Mouse (Mus musculus): ENCODE data around the gene Wfdc11. TPM values are rescaled to one million over a fixed set of nuclear protein-coding genes. Genes with fewer than 3 reads are reported as not detected.
"Not testable (repeated sequence)": the region's sequence is repeated elsewhere in the genome, so short reads cannot be mapped to it uniquely, and the experiment has no call there.

Wfdc11 gene
- not detected in 2 replicates for polyA plus RNA-seq (2012; rRNA removed)

DNA sequence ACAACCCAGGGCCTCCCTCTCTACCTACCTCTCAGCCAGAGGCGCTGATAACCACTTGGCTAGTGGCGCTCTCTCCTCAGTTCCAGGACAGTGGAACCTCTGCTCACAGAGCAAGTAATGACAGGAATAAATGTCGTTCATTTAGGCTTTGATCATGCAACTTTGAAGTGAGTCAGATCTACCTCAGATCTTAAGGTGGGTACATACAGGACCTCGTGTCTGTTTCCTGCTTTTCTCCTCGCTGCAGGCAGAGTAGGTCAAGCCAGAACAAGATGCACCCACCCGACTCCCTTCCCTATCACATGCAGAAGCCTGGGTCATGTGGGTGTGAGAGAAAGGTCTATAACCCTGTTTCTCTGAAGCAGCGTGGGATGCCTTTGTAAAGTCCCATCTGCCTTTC is at the start of gene Wfdc11:
Gene Wfdc11, minus strand, starts transcription at position 101 of the 400 bp plus-strand sequence.
- H3K27ac ChIP-seq (ENCODE audit: insufficient read depth, low read length): no peak within 1 kb of the TSS
- no peak for TF ChIP-seq CTCF (IDR thresholded peaks at IDR 0.05; ENCODE audit: extremely low read depth, insufficient read depth, low read length)
- no peak for TF ChIP-seq POLR2A (IDR thresholded peaks at IDR 0.05; ENCODE audit: extremely low read depth, insufficient read depth, low read length)

DNA sequence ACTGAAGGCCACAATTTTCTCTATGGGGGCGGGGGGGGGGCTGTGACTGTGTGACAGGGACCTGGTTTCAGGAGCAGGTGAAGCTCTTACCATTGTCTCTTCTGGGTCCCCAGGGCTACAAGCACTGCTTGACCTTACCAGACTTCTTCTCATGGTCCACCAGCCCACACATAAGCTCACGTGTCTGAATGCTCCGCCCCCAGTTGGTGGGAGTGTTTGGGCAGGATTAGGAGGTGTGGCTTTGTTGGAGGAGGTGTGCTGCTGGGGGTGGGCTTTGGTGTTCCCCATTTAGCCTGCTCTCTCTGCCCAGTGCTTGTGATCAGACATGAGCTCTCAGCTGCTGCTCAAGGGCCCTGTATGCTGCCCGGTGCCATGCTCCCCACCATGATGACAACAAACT is 49.4 kb upstream of the Wfdc11 start:
- Histone ChIP-seq H3K4me3 (ENCODE audit: insufficient read depth, low read length) (no peak overlapping the region), H3K27ac (ENCODE audit: insufficient read depth, low read length) (no peak overlapping the region), H3K4me1 (ENCODE audit: control insufficient read depth, insufficient read depth, low read length) (no peaks in the 10 kb centered on the region)
- TF ChIP-seq POLR2A (IDR thresholded peaks at IDR 0.05; ENCODE audit: extremely low read depth, insufficient read depth, low read length) (no peak), CTCF (IDR thresholded peaks at IDR 0.05; ENCODE audit: extremely low read depth, insufficient read depth, low read length) (no peak)

More for the DNA sequence above, at the start of gene Wfdc11:
- H3K4me1 ChIP-seq (ENCODE audit: control insufficient read depth, insufficient read depth, low read length): no peaks in the 10 kb centered on the region
- H3K4me3 ChIP-seq (ENCODE audit: insufficient read depth, low read length): no peak within 1 kb of the TSS

- not testable (repeated sequence) for H3K27ac ChIP-seq (ENCODE audit: insufficient read depth, low read length); H3K4me3 ChIP-seq (ENCODE audit: insufficient read depth, low read length); H3K4me1 ChIP-seq (ENCODE audit: control insufficient read depth, insufficient read depth, low read length)
These were observed 42.4 kb upstream of the Wfdc11 start for GRCm38 (mm10) chr2:164716194-164716786.

- no peaks in the 10 kb centered on the region for H3K4me1 ChIP-seq (ENCODE audit: control insufficient read depth, insufficient read depth, low read length)
- no peak within 1 kb of the TSS for H3K4me3 ChIP-seq (ENCODE audit: insufficient read depth, low read length)
- no peak for TF ChIP-seq CTCF (IDR thresholded peaks at IDR 0.05; ENCODE audit: extremely low read depth, insufficient read depth, low read length)
- no peak for TF ChIP-seq POLR2A (IDR thresholded peaks at IDR 0.05; ENCODE audit: extremely low read depth, insufficient read depth, low read length)
- H3K27ac ChIP-seq (ENCODE audit: insufficient read depth, low read length): no peak within 1 kb of the TSS
These were observed 41.1 kb upstream of the Wfdc11 start, which contains the start of gene Spint5 for GRCm38 (mm10) chr2:164715005-164715404. Gene Spint5 (plus strand): TSS chr2:164715305.

GRCm38 (mm10) chr2:164705991-164706390 is 32.1 kb upstream of the Wfdc11 start:
- TF ChIP-seq POLR2A (IDR thresholded peaks at IDR 0.05; ENCODE audit: extremely low read depth, insufficient read depth, low read length) (no peak), CTCF (IDR thresholded peaks at IDR 0.05; ENCODE audit: extremely low read depth, insufficient read depth, low read length) (no peak)

GRCm38 (mm10) chr2:164705328-164705727 is 31.4 kb upstream of the Wfdc11 start:
- TF ChIP-seq CTCF (IDR thresholded peaks at IDR 0.05; ENCODE audit: extremely low read depth, insufficient read depth, low read length) (no peak), POLR2A (IDR thresholded peaks at IDR 0.05; ENCODE audit: extremely low read depth, insufficient read depth, low read length) (no peak)
- H3K4me1 ChIP-seq (ENCODE audit: control insufficient read depth, insufficient read depth, low read length): no peaks in the 10 kb centered on the region
- H3K4me3 ChIP-seq (ENCODE audit: insufficient read depth, low read length): no peak overlapping the region
- no peak overlapping the region for H3K27ac ChIP-seq (ENCODE audit: insufficient read depth, low read length)

More at GRCm38 (mm10) chr2:164705991-164706390, 32.1 kb upstream of the Wfdc11 start:
- Histone ChIP-seq H3K4me1 (ENCODE audit: control insufficient read depth, insufficient read depth, low read length) (no peaks in the 10 kb centered on the region), H3K27ac (ENCODE audit: insufficient read depth, low read length) (no peak overlapping the region), H3K4me3 (ENCODE audit: insufficient read depth, low read length) (no peak overlapping the region)

- H3K4me1 ChIP-seq (ENCODE audit: control insufficient read depth, insufficient read depth, low read length): no peaks in the 10 kb centered on the region
- TF ChIP-seq CTCF (IDR thresholded peaks at IDR 0.05; ENCODE audit: extremely low read depth, insufficient read depth, low read length) (no peak), POLR2A (IDR thresholded peaks at IDR 0.05; ENCODE audit: extremely low read depth, insufficient read depth, low read length) (no peak)
- no peak overlapping the region for H3K27ac ChIP-seq (ENCODE audit: insufficient read depth, low read length)
- no peak overlapping the region for H3K4me3 ChIP-seq (ENCODE audit: insufficient read depth, low read length)
These were observed 30.3 kb upstream of the Wfdc11 start for GRCm38 (mm10) chr2:164704235-164704634.

DNA sequence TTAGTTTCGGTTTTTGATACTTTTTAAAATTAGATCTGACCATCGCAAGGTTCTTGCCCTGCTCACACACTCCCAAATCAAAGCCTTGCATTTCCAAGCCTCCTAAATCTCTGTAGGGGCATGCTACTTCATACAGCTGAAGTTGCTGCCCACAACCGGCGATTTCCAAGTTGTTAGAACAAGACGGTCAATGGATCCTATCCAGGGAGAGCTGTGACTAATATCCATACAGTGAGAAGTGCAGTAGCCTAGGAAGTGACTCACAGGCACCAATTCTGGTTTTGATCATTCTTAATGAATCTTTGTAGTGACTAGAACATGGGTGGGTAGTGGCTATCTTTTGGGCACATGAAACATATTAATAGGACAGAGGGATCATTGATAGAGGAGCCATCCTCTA is 27.9 kb upstream of the Wfdc11 start:
- H3K4me1 ChIP-seq (ENCODE audit: control insufficient read depth, insufficient read depth, low read length): no peaks in the 10 kb centered on the region
- no peak overlapping the region for H3K4me3 ChIP-seq (ENCODE audit: insufficient read depth, low read length)
- H3K27ac ChIP-seq (ENCODE audit: insufficient read depth, low read length): no peak overlapping the region
- TF ChIP-seq POLR2A (IDR thresholded peaks at IDR 0.05; ENCODE audit: extremely low read depth, insufficient read depth, low read length) (no peak), CTCF (IDR thresholded peaks at IDR 0.05; ENCODE audit: extremely low read depth, insufficient read depth, low read length) (no peak)

DNA sequence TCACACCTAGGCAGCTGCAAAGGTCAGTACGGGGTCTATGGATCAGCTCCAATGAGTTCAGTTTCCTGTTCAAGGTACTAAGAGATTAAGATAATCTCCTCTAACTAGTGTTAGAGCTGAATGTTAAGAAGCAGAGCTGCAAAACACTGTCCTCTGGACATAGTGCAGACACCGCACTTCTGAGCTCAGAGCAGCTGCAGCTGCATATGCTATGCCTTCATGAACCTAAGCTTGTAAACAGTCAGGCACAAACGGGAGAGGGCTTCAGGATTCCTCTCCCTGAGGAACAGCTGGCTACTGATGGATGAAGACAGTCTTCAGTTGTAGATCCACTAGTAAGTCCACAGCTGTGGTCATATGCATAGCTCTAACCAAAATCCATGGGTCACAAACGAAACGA is 27.1 kb upstream of the Wfdc11 start:
- TF ChIP-seq CTCF (IDR thresholded peaks at IDR 0.05; ENCODE audit: extremely low read depth, insufficient read depth, low read length) (no peak), POLR2A (IDR thresholded peaks at IDR 0.05; ENCODE audit: extremely low read depth, insufficient read depth, low read length) (no peak)
- H3K4me1 ChIP-seq (ENCODE audit: control insufficient read depth, insufficient read depth, low read length): no peaks in the 10 kb centered on the region

GRCm38 (mm10) chr2:164698201-164698600 is 24.3 kb upstream of the Wfdc11 start, which contains the start of gene Spint4:
Gene Spint4 (plus strand): TSS chr2:164698501.
- H3K4me3 ChIP-seq (ENCODE audit: insufficient read depth, low read length): no peak within 1 kb of the TSS
- H3K27ac ChIP-seq (ENCODE audit: insufficient read depth, low read length): no peak within 1 kb of the TSS
- no peaks in the 10 kb centered on the region for H3K4me1 ChIP-seq (ENCODE audit: control insufficient read depth, insufficient read depth, low read length)
- TF ChIP-seq CTCF (IDR thresholded peaks at IDR 0.05; ENCODE audit: extremely low read depth, insufficient read depth, low read length): no peak
- TF ChIP-seq POLR2A (IDR thresholded peaks at IDR 0.05; ENCODE audit: extremely low read depth, insufficient read depth, low read length): no peak

More for the DNA sequence above, 27.1 kb upstream of the Wfdc11 start:
- H3K4me3 ChIP-seq (ENCODE audit: insufficient read depth, low read length): no peak overlapping the region
- no peak overlapping the region for H3K27ac ChIP-seq (ENCODE audit: insufficient read depth, low read length)

Data from cortical plate, adult 2 months (tissue).